Mouse (Mus musculus) CD4-positive, CD25-positive, alpha-beta regulatory T cell, adult 2 months (primary cell): ENCODE measurements around the gene Cacng7.

Source experiments
- DNase-seq: peaks from one replicate; pipeline ENCODE4 v3.0.0-alpha.2; 2012; ENCODE audit warnings: low read depth, low spot score

The Cacng7 gene

DNA sequence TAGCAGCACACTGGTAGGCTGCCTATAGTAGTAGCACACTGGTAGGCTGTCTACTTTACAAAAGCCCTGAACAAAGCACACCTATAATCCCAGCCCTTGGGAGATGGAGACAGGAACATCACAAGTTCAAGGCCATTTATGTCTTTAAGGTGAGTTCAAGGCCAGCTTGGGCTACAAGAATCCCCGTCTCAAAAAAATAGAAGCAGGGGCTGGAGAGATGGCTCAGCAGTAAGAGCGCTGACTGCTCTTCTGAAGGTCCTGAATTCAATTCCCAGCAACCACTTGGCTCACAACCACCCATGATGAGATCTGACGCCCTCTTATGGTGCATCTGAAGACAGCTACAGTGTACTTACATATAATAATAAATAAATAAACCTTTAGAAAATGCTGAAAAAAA lies 12.5 kb downstream of the Cacng7 start:
- DNase-seq: no peak

GRCm38 (mm10) chr7:3347366-3348287 lies 14.9 kb downstream of the Cacng7 start:
- no peak for DNase-seq

DNA sequence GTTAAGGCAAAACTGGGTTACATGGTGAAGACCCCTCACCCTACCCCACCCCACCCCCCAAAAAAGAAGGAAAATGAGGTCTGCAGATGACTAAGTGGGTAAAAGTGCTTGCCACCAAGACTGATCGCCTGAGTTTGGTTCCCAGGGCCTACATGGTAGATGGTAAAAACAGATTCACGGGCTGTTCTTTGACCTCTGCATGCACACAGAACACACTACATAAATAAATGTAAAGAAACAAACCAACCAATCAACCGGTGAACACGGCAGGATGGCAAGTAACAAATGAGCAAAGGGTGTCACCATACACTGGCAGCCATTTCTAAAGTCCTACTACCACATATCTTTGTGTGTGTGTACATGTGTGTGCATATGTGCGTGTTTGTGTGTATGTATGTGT lies 15.6 kb downstream of the Cacng7 start:
- DNase-seq: no peak

GRCm38 (mm10) chr7:3349775-3350174 lies 17.0 kb downstream of the Cacng7 start:
- no peak for DNase-seq

- no peak for DNase-seq
Measured at GRCm38 (mm10) chr7:3351536-3351935, 18.8 kb downstream of the Cacng7 start.

DNA sequence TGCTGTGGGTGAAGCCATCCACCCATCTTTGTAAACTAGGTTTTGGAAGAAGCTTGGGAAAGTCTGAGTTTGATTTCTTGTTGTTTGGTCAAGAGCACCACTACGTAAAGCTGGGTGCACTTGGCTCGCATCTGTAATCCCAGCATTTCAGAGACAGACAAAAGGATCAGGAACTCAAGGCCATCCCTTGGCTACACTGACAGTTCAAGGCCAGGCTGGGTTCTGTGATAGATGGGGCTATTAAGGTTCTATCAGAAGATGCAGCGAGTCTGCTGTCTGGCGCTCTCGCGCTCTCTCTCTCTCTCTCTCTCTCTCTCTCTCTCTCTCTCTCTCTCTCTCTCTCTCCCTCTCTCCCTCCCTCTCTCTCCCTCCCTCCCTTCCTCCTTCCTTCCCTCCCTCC lies 22.1 kb downstream of the Cacng7 start:
- DNase-seq: no peak

DNA sequence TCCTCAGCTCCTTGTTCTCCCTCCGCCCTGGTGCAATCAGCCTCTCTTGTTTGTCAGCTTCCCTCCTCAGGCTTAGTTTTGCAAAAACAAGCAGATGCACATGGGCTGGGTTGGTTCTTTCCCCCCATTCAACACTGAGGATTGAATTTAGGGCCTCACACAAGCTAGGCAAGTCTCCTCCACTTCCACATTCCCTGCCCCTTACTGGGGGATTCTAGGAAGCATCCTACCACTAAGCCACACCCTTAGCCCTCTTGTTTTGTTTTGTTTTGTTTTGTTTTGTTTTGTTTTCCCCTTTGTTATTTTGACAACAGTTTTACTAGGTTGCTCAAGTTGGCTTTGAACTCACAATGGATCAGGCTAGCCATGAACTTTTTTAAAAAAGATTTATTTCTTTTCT lies 27.9 kb downstream of the Cacng7 start:
- no peak for DNase-seq

- DNase-seq: no peak
Measured at GRCm38 (mm10) chr7:3365547-3366279, 33.0 kb downstream of the Cacng7 start.

DNA sequence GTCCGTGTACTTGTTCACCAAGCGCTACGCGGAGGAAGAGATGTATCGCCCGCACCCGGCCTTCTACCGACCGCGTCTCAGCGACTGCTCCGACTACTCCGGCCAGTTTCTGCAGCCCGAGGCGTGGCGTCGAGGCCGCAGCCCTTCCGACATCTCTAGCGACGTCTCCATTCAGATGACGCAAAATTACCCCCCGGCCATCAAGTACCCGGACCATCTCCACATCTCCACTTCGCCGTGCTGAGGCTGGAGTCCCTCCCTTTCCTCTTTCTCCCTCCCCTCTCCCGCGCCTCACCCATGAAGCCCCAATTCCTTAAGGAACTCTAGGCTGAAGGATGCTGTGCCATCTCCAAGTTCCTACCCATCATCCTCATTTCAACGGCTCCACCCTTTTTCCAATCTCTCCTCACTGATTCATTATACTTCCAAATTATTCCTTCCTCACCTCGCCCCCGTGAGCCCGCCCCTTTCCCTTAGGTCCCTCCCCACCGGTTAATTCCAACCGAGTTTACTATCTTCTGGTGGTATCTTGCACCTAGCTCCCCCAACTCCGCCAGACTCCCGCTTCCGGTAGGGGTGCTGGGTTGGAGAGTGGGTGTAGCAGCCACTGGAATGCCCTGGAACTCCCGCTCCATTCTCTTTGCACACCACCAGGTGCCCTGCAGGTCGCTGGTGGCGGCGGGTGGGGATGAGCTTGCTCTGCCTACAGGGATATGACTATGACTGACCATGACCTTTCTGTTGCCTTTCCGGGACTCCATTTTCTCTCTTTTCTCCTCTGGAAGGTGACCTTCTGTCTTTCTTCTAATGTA lies 34.2 kb downstream of the Cacng7 start:
- DNase-seq: no peak

DNA sequence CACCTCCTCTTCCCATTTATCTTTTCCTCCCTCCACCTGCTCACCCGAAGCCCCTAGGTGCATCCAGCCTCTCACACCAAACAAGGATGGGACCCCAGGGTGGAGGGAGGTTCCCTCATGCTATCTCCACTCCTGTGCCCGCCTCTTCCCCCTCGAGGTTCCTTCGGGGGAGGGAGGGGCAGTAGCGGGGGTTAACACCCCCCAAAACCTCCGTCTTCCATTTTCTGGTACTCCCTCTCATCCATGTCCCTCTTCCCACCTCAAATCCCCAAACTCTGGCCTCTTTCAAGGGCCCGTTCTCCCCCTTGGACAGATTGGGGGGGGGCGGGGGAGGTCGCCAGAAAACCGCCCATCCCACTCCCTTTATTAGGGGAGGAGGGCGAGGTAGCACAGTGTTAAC lies 34.8 kb downstream of the Cacng7 start:
- no peak for DNase-seq

DNA sequence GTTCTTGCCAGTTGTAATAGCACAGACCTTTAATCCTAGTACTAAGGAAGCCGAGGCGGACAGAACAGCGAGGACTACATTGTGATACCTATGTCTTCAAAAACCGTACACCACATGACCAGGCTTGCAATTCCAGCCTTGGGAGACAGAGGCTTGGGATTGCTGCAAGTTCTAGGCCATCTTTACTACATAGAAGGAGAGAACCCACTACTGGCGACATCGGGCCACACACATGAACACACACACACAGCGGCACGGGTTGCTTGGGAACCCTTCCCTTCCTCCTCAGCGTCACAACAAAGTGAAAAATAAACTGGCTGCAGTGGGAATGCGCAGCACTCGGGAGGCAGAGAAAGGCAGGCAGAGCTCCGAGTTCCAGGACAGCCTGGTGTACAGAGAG lies 35.6 kb downstream of the Cacng7 start:
- DNase-seq: no peak

DNA sequence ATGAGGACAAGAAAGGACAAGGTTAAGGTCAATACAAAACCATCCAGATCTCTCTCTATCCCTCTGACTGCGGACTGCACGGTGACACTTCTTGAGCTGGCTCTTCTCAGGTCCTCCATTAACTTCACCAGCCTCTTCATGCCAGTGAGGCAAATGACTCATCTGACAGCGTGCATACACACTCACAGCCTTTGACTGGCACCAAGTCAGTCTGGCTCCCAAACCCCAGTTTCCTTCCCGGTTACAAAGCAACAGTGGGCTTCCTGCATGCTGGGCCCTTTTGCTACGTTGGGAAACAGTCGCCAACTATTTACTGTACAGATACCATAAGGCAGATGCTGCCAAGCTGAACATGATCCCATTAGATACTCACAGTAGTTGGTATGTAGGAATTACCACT lies 36.4 kb downstream of the Cacng7 start:
- no peak for DNase-seq

DNA sequence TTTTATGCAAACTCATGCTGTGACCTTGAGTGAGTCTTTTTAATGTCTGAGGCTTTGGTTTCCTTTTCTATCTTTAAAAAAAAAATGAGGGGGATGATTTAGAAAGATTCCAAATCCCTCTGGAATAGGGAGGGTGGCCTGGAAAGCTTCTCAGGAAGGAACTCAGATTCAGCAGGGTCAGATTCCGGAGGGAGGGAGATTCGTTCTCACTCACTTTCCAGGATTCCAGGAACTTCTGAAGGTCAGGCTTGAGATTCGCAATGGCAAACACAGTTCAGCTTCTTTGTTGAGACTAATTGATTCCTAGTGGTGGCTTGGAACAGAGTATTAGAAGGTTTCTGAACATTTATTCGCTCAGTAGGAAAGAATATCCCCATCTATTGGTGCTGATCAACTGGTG lies 37.7 kb downstream of the Cacng7 start:
- DNase-seq: no peak

GRCm38 (mm10) chr7:3372376-3372775 lies 39.6 kb downstream of the Cacng7 start:
- no peak for DNase-seq

DNA sequence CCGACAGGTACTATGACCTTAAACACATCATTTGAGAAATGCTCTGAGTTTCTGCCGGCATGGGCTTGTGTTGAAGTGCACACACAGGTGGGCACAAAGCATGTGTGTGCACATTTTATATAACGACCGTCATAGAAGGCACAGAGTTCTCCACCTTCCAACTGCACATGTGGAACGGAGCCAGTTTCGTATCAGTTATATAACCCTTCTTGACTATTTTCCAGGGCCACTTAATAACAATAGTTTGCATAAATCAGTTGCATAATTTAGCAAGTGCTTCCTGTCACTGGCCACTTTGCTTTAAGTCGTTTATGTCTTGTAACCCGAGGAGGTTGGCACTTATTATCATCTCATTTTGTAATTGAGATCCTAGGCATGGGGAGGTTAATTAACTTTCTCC lies 41.0 kb downstream of the Cacng7 start:
- DNase-seq: no peak

GRCm38 (mm10) chr7:3376831-3377230 lies 44.1 kb downstream of the Cacng7 start:
- peak; percentile 6 for DNase-seq

GRCm38 (mm10) chr7:3382123-3382522 lies 49.4 kb downstream of the Cacng7 start:
- no peak for DNase-seq

- DNase-seq: no peak
Measured at GRCm38 (mm10) chr7:3384807-3385319, 52.1 kb downstream of the Cacng7 start.

GRCm38 (mm10) chr7:3386036-3386730 lies 53.4 kb downstream of the Cacng7 start:
- DNase-seq: no peak

DNA sequence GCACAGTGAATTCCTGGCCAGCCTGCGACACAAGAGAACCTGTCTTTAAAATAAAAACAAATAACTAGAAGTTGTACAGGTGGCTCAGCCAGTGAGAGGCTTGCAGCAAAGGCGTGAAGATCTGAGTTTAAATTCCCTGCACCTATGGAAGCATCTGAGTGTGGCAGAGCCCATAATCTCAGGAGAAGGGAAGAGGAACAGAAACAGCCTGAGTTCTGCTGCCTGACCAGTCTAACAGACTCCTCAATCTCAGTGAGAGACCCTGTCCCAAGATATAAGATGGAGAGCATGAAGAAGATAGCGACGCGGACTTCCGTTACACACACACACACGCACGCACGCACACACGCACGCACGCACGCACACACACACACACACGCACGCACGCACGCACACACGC lies 55.0 kb downstream of the Cacng7 start:
- DNase-seq: no peak

- no peak for DNase-seq
Measured at GRCm38 (mm10) chr7:3388885-3389284, 56.1 kb downstream of the Cacng7 start.
